Mouse (Mus musculus) bone marrow macrophage, adult 2 months (primary cell): ENCODE data around the gene Gm49416.

ENCODE experiments used
- CTCF ChIP-seq: IDR thresholded peaks from 2 replicates; pipeline ENCODE4 v1.5.1; 2012; ENCODE audit warnings: low read depth, mild to moderate bottlenecking, low read length, moderate library complexity
- POLR2A ChIP-seq: IDR thresholded peaks from 2 replicates; pipeline ENCODE4 v1.6.1; 2012; ENCODE audit warnings: mild to moderate bottlenecking, low read depth, low read length, borderline replicate concordance

DNA sequence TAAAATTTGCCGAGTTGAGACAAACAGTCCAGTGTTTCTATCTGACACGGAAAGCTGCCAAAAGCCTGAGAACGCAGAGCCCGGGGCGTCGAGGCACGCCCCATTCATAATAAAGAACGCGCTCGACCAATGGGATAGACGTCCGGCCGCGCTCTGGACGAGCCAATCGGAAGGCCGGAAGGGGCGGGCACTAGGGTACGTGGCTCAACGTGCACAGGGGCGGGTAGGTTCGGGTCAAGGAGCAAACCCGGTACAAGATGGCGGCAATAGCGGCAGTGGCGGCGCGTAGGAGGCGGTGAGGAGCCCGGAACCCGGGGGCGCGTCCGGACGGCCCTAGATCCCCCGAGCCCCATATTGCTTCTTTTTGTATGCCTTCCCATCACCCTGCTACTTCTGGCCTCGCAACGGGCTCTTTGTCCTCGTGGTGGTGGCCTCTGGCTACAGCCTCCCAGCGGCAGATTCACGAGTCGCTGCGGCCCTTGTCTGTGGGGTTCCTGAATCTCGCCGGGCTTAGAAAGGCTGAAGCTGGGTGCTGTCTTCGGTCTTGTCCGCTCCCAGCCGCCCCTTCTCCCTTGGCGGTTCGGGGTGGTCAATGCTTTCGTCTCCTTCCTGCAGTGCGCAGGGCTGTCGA is 9.3 kb downstream of the Gm49416 start, which contains the start of gene Ganab:
- TF ChIP-seq CTCF = no peak
- no peak for TF ChIP-seq POLR2A
